Mouse (Mus musculus): ENCODE measurements around the gene Got1. TPM values are rescaled to one million over a fixed set of nuclear protein-coding genes. Genes with fewer than 3 reads are reported as not detected.

Gene Got1
- polyA plus RNA-seq, 1 experiment, result 148 TPM

- no peak for TF ChIP-seq POLR2A (IDR thresholded peaks at IDR 0.05; ENCODE audit: insufficient read depth, low read length)
- no peak for TF ChIP-seq EP300 (IDR thresholded peaks at IDR 0.05; ENCODE audit: insufficient read depth, low read depth, low read length)
- no peak for TF ChIP-seq CTCF (IDR thresholded peaks at IDR 0.05; ENCODE audit: low read depth, low read length)
- no peaks in the 10 kb centered on the region for H3K4me1 ChIP-seq (ENCODE audit: control insufficient read depth, insufficient read depth, low read length)
- H3K27ac ChIP-seq (ENCODE audit: insufficient read depth, low read length), result 0 out of 2 replicates have a peak overlapping the region, but pooled peaks have one; percentile 10
- H3K4me3 ChIP-seq (ENCODE audit: low read depth, low read length), result no peak overlapping the region
- H3K27me3 ChIP-seq (ENCODE audit: control insufficient read depth, insufficient read depth, low read length, poor library complexity, severe bottlenecking), result no peaks in the 10 kb centered on the region
- H3K36me3 ChIP-seq (ENCODE audit: control insufficient read depth, insufficient read depth, low read length, poor library complexity, severe bottlenecking), result peaks cover 7% of the 10 kb centered on the region
- H3K9me3 ChIP-seq (replicated peaks; ENCODE audit: control insufficient read depth, insufficient read depth, low read length, poor library complexity, severe bottlenecking), result no peaks in the 10 kb centered on the region
- H3K9ac ChIP-seq (ENCODE audit: low read depth, poor library complexity, severe bottlenecking), result peak overlapping the region; percentile 64; the same call in 1 of the 2 replicates
Observed at GRCm38 (mm10) chr19:43525566-43525965, 1.2 kb upstream of the Got1 start.

- peak overlapping the region; percentile 76 for H3K4me3 ChIP-seq (ENCODE audit: low read depth, low read length)
- H3K27me3 ChIP-seq (ENCODE audit: control insufficient read depth, insufficient read depth, low read length, poor library complexity, severe bottlenecking), result no peaks in the 10 kb centered on the region
- TF ChIP-seq POLR2A (IDR thresholded peaks at IDR 0.05; ENCODE audit: insufficient read depth, low read length) (no peak), EP300 (IDR thresholded peaks at IDR 0.05; ENCODE audit: insufficient read depth, low read depth, low read length) (no peak), CTCF (IDR thresholded peaks at IDR 0.05; ENCODE audit: low read depth, low read length) (no peak)
- peak overlapping the region; percentile 64 for H3K9ac ChIP-seq (ENCODE audit: low read depth, poor library complexity, severe bottlenecking)
- H3K36me3 ChIP-seq (ENCODE audit: control insufficient read depth, insufficient read depth, low read length, poor library complexity, severe bottlenecking), result peaks cover 7% of the 10 kb centered on the region
- H3K9me3 ChIP-seq (replicated peaks; ENCODE audit: control insufficient read depth, insufficient read depth, low read length, poor library complexity, severe bottlenecking), result no peaks in the 10 kb centered on the region
- H3K4me1 ChIP-seq (ENCODE audit: control insufficient read depth, insufficient read depth, low read length), result no peaks in the 10 kb centered on the region
- H3K27ac ChIP-seq (ENCODE audit: insufficient read depth, low read length), result 0 out of 2 replicates have a peak overlapping the region, but pooled peaks have one; percentile 10
Observed at GRCm38 (mm10) chr19:43525104-43525482, 688 bp upstream of the Got1 start.

- peak overlapping the region; percentile 54; the same call in 1 of the 2 replicates for H3K27ac ChIP-seq (ENCODE audit: insufficient read depth, low read length)
Observed at GRCm38 (mm10) chr19:43523551-43523950, 854 bp downstream of the Got1 start.

GRCm38 (mm10) chr19:43521996-43522395 lies 2.4 kb downstream of the Got1 start:
- Histone ChIP-seq H3K27ac (ENCODE audit: insufficient read depth, low read length) (no peak overlapping the region), H3K9ac (ENCODE audit: low read depth, poor library complexity, severe bottlenecking) (0 out of 2 replicates have a peak overlapping the region, but pooled peaks have one; percentile 70), H3K36me3 (ENCODE audit: control insufficient read depth, insufficient read depth, low read length, poor library complexity, severe bottlenecking) (peaks cover 27% of the 10 kb centered on the region), H3K4me1 (ENCODE audit: control insufficient read depth, insufficient read depth, low read length) (no peaks in the 10 kb centered on the region), H3K27me3 (ENCODE audit: control insufficient read depth, insufficient read depth, low read length, poor library complexity, severe bottlenecking) (no peaks in the 10 kb centered on the region), H3K9me3 (replicated peaks; ENCODE audit: control insufficient read depth, insufficient read depth, low read length, poor library complexity, severe bottlenecking) (no peaks in the 10 kb centered on the region), H3K4me3 (ENCODE audit: low read depth, low read length) (peak overlapping the region; percentile 21; the same call in 1 of the 2 replicates)
- TF ChIP-seq POLR2A (IDR thresholded peaks at IDR 0.05; ENCODE audit: insufficient read depth, low read length) (no peak), CTCF (IDR thresholded peaks at IDR 0.05; ENCODE audit: low read depth, low read length) (no peak), EP300 (IDR thresholded peaks at IDR 0.05; ENCODE audit: insufficient read depth, low read depth, low read length) (no peak)

More at GRCm38 (mm10) chr19:43523551-43523950, 854 bp downstream of the Got1 start:
- Histone ChIP-seq H3K4me1 (ENCODE audit: control insufficient read depth, insufficient read depth, low read length) (no peaks in the 10 kb centered on the region), H3K36me3 (ENCODE audit: control insufficient read depth, insufficient read depth, low read length, poor library complexity, severe bottlenecking) (peaks cover 15% of the 10 kb centered on the region), H3K27me3 (ENCODE audit: control insufficient read depth, insufficient read depth, low read length, poor library complexity, severe bottlenecking) (no peaks in the 10 kb centered on the region), H3K4me3 (ENCODE audit: low read depth, low read length) (peak overlapping the region; percentile 76), H3K9me3 (replicated peaks; ENCODE audit: control insufficient read depth, insufficient read depth, low read length, poor library complexity, severe bottlenecking) (no peaks in the 10 kb centered on the region), H3K9ac (ENCODE audit: low read depth, poor library complexity, severe bottlenecking) (peak overlapping the region; percentile 65)
- no peak for TF ChIP-seq EP300 (IDR thresholded peaks at IDR 0.05; ENCODE audit: insufficient read depth, low read depth, low read length)
- TF ChIP-seq POLR2A (IDR thresholded peaks at IDR 0.05; ENCODE audit: insufficient read depth, low read length), result no peak
- TF ChIP-seq CTCF (IDR thresholded peaks at IDR 0.05; ENCODE audit: low read depth, low read length), result no peak

GRCm38 (mm10) chr19:43521362-43521761 lies 3.0 kb downstream of the Got1 start:
- Histone ChIP-seq H3K36me3 (ENCODE audit: control insufficient read depth, insufficient read depth, low read length, poor library complexity, severe bottlenecking) (peaks cover 32% of the 10 kb centered on the region), H3K27me3 (ENCODE audit: control insufficient read depth, insufficient read depth, low read length, poor library complexity, severe bottlenecking) (no peaks in the 10 kb centered on the region), H3K9me3 (replicated peaks; ENCODE audit: control insufficient read depth, insufficient read depth, low read length, poor library complexity, severe bottlenecking) (no peaks in the 10 kb centered on the region), H3K27ac (ENCODE audit: insufficient read depth, low read length) (peak overlapping the region; percentile 66; the same call in 1 of the 2 replicates), H3K4me3 (ENCODE audit: low read depth, low read length) (no peak overlapping the region), H3K9ac (ENCODE audit: low read depth, poor library complexity, severe bottlenecking) (peak overlapping the region; percentile 70), H3K4me1 (ENCODE audit: control insufficient read depth, insufficient read depth, low read length) (peaks cover 3% of the 10 kb centered on the region)
- TF ChIP-seq POLR2A (IDR thresholded peaks at IDR 0.05; ENCODE audit: insufficient read depth, low read length), result no peak

- no peaks in the 10 kb centered on the region for H3K27me3 ChIP-seq (ENCODE audit: control insufficient read depth, insufficient read depth, low read length, poor library complexity, severe bottlenecking)
- no peak for TF ChIP-seq POLR2A (IDR thresholded peaks at IDR 0.05; ENCODE audit: insufficient read depth, low read length)
- no peak for TF ChIP-seq CTCF (IDR thresholded peaks at IDR 0.05; ENCODE audit: low read depth, low read length)
- TF ChIP-seq EP300 (IDR thresholded peaks at IDR 0.05; ENCODE audit: insufficient read depth, low read depth, low read length), result peak; percentile 82
- H3K4me3 ChIP-seq (ENCODE audit: low read depth, low read length), result peak overlapping the region; percentile 70
- H3K9ac ChIP-seq (ENCODE audit: low read depth, poor library complexity, severe bottlenecking), result peak overlapping the region; percentile 70
- H3K36me3 ChIP-seq (ENCODE audit: control insufficient read depth, insufficient read depth, low read length, poor library complexity, severe bottlenecking), result peaks cover 34% of the 10 kb centered on the region
- peaks cover 3% of the 10 kb centered on the region for H3K4me1 ChIP-seq (ENCODE audit: control insufficient read depth, insufficient read depth, low read length)
- H3K9me3 ChIP-seq (replicated peaks; ENCODE audit: control insufficient read depth, insufficient read depth, low read length, poor library complexity, severe bottlenecking), result no peaks in the 10 kb centered on the region
- H3K27ac ChIP-seq (ENCODE audit: insufficient read depth, low read length), result peak overlapping the region; percentile 66
Observed at GRCm38 (mm10) chr19:43520402-43520801, 4.0 kb downstream of the Got1 start.
